Mouse (Mus musculus): Measurements from ENCODE around the gene Camk1d. TPM values are rescaled to one million over a fixed set of nuclear protein-coding genes. Genes with fewer than 3 reads are reported as not detected.
"Not testable (repeated sequence)": the region's sequence is repeated elsewhere in the genome, so short reads cannot be mapped to it uniquely, and the experiment has no call there.

The Camk1d gene
- total RNA-seq, 1 experiment, result 12.5 TPM

DNA sequence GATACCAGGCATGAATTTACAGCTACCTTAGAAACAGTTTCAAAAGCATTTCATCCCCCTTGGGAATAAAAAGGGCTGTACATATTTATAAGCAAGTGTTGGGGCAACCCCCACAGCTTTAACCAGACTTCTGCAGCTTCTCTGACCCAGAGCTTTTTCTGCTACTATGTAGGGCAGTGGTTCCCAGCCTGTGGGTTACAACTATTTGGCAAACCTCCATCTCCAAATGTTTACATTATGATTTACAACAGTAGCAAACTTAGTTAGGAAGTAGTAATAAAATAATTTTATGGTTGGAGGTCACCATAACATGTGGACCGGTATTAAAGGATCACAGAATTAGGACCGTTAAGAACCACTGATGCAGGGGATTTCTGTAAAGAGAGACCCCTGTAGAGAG, 446.3 kb downstream of the Camk1d start:
- in situ Hi-C loops (cut with MboI; ENCODE audit: low sequenced_read_pairs in 2 of 2, unreplicated experiment in 2 of 2), result no loop called here
- Histone ChIP-seq H3K4me3 (ENCODE audit: insufficient read depth in 1 of 2, low read depth in 1 of 2, low read length in 2 of 2, poor library complexity in 1 of 2, severe bottlenecking in 1 of 2) (no peak overlapping the region), H3K9me3 (ENCODE audit: control insufficient read depth, insufficient read depth, low read depth, low read length) (no peaks in the 10 kb centered on the region), H3K36me3 (ENCODE audit: control insufficient read depth, insufficient read depth, low read length, poor library complexity, severe bottlenecking) (no peaks in the 10 kb centered on the region), H3K9ac (ENCODE audit: insufficient read depth, low read depth, low read length, poor library complexity, severe bottlenecking) (no peak overlapping the region), H3K27ac (ENCODE audit: insufficient read depth, low read depth, low read length, poor library complexity, severe bottlenecking) (no peak overlapping the region), H3K4me1 (ENCODE audit: control insufficient read depth in 2 of 2, insufficient read depth in 2 of 2, low read length in 2 of 2, poor library complexity in 1 of 2) (no peaks in the 10 kb centered on the region)
- no peak for TF ChIP-seq CHD2 (IDR thresholded peaks at IDR 0.05; ENCODE audit: low read depth, low read length)
- TF ChIP-seq HCFC1 (IDR thresholded peaks at IDR 0.05; ENCODE audit: borderline replicate concordance, insufficient read depth, low read length), result no peak
- TF ChIP-seq MAFK (IDR thresholded peaks at IDR 0.05; ENCODE audit: insufficient read depth, low read depth, low read length), result no peak
- no peak for TF ChIP-seq ZC3H11A (IDR thresholded peaks at IDR 0.05; ENCODE audit: borderline replicate concordance, low read depth, low read length)
- DNase-seq (ENCODE audit: low read depth, low spot score), result no peak

DNA sequence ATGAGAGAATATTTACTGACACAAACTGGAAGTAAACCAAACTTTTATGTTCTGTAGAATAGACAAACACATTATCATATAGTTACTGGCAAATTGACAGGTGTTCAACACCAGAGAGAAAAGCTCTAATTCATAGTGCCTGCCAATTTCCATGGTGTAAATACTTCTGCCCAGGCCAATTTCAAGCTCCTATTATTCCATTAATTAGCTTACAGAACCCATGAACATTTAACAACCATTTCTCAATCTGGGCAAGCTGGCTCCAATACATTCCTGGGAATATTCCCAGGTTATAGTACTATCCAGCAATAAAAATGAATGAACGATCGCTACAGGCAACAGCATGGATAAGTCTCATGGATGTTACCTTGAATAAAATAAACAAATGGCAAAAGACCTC, 452.0 kb downstream of the Camk1d start:
- no peak overlapping the region for H3K9ac ChIP-seq (ENCODE audit: insufficient read depth, low read depth, low read length, poor library complexity, severe bottlenecking)
- DNase-seq (ENCODE audit: low read depth, low spot score), result no peak
- TF ChIP-seq ZC3H11A (IDR thresholded peaks at IDR 0.05; ENCODE audit: borderline replicate concordance, low read depth, low read length), result no peak
- TF ChIP-seq MAFK (IDR thresholded peaks at IDR 0.05; ENCODE audit: insufficient read depth, low read depth, low read length), result no peak
- no peak for TF ChIP-seq HCFC1 (IDR thresholded peaks at IDR 0.05; ENCODE audit: borderline replicate concordance, insufficient read depth, low read length)
- TF ChIP-seq CHD2 (IDR thresholded peaks at IDR 0.05; ENCODE audit: low read depth, low read length), result no peak
- TF ChIP-seq ZNF384 (IDR thresholded peaks at IDR 0.05; ENCODE audit: low read depth, low read length), result no peak
- no peaks in the 10 kb centered on the region for H3K9me3 ChIP-seq (ENCODE audit: control insufficient read depth, insufficient read depth, low read depth, low read length)
- H3K27ac ChIP-seq (ENCODE audit: insufficient read depth, low read depth, low read length, poor library complexity, severe bottlenecking), result no peak overlapping the region
- H3K36me3 ChIP-seq (ENCODE audit: control insufficient read depth, insufficient read depth, low read length, poor library complexity, severe bottlenecking), result no peaks in the 10 kb centered on the region
- in situ Hi-C loops (cut with MboI; ENCODE audit: low sequenced_read_pairs in 2 of 2, unreplicated experiment in 2 of 2), result no loop called here
- H3K4me3 ChIP-seq (ENCODE audit: insufficient read depth in 1 of 2, low read depth in 1 of 2, low read length in 2 of 2, poor library complexity in 1 of 2, severe bottlenecking in 1 of 2), result no peak overlapping the region
- no peaks in the 10 kb centered on the region for H3K4me1 ChIP-seq (ENCODE audit: control insufficient read depth in 2 of 2, insufficient read depth in 2 of 2, low read length in 2 of 2, poor library complexity in 1 of 2)

DNA sequence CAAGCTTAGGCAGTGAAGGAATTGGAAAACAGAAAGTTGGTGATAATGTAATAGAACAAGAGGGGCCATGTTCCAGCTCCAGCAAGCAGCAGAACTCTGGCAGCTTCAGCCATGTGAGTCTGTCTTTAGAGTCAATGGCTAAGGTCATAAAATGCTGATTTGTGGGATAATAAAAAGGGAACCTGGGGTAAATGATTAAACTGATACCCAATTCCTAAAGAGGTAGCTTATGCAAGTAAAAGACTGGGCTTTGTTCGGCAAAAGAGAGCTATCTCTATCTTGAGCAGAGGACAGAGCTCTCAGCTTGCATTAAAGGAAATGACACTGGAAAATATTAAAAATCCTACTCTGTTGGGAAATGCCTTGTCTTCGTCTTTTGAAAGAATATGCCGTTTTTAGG, 456.1 kb downstream of the Camk1d start:
- Histone ChIP-seq H3K27ac (ENCODE audit: insufficient read depth, low read depth, low read length, poor library complexity, severe bottlenecking) (no peak overlapping the region), H3K4me3 (ENCODE audit: insufficient read depth in 1 of 2, low read depth in 1 of 2, low read length in 2 of 2, poor library complexity in 1 of 2, severe bottlenecking in 1 of 2) (no peak overlapping the region), H3K4me1 (ENCODE audit: control insufficient read depth in 2 of 2, insufficient read depth in 2 of 2, low read length in 2 of 2, poor library complexity in 1 of 2) (no peaks in the 10 kb centered on the region), H3K36me3 (ENCODE audit: control insufficient read depth, insufficient read depth, low read length, poor library complexity, severe bottlenecking) (no peaks in the 10 kb centered on the region), H3K9me3 (ENCODE audit: control insufficient read depth, insufficient read depth, low read depth, low read length) (no peaks in the 10 kb centered on the region), H3K9ac (ENCODE audit: insufficient read depth, low read depth, low read length, poor library complexity, severe bottlenecking) (no peak overlapping the region)
- no peak for DNase-seq (ENCODE audit: low read depth, low spot score)
- in situ Hi-C loops (cut with MboI; ENCODE audit: low sequenced_read_pairs in 2 of 2, unreplicated experiment in 2 of 2), result no loop called here
- TF ChIP-seq CHD2 (IDR thresholded peaks at IDR 0.05; ENCODE audit: low read depth, low read length) (no peak), ZNF384 (IDR thresholded peaks at IDR 0.05; ENCODE audit: low read depth, low read length) (no peak), MAFK (IDR thresholded peaks at IDR 0.05; ENCODE audit: insufficient read depth, low read depth, low read length) (no peak), ZC3H11A (IDR thresholded peaks at IDR 0.05; ENCODE audit: borderline replicate concordance, low read depth, low read length) (no peak), HCFC1 (IDR thresholded peaks at IDR 0.05; ENCODE audit: borderline replicate concordance, insufficient read depth, low read length) (no peak)

GRCm38 (mm10) chr2:5249969-5250368, 464.3 kb downstream of the Camk1d start:
- no peaks in the 10 kb centered on the region; the same call in 1 of the 2 replicates for H3K36me3 ChIP-seq (ENCODE audit: control insufficient read depth, insufficient read depth, low read length, poor library complexity, severe bottlenecking)
- DNase-seq (ENCODE audit: low read depth, low spot score), result no peak
- no peak overlapping the region for H3K9ac ChIP-seq (ENCODE audit: insufficient read depth, low read depth, low read length, poor library complexity, severe bottlenecking)
- in situ Hi-C loops (cut with MboI; ENCODE audit: low sequenced_read_pairs in 2 of 2, unreplicated experiment in 2 of 2), result no loop called here
- TF ChIP-seq ZNF384 (IDR thresholded peaks at IDR 0.05; ENCODE audit: low read depth, low read length), result no peak
- TF ChIP-seq MAFK (IDR thresholded peaks at IDR 0.05; ENCODE audit: insufficient read depth, low read depth, low read length), result no peak
- TF ChIP-seq HCFC1 (IDR thresholded peaks at IDR 0.05; ENCODE audit: borderline replicate concordance, insufficient read depth, low read length), result no peak
- TF ChIP-seq ZC3H11A (IDR thresholded peaks at IDR 0.05; ENCODE audit: borderline replicate concordance, low read depth, low read length), result no peak
- TF ChIP-seq CHD2 (IDR thresholded peaks at IDR 0.05; ENCODE audit: low read depth, low read length), result no peak
- H3K4me1 ChIP-seq (ENCODE audit: control insufficient read depth in 2 of 2, insufficient read depth in 2 of 2, low read length in 2 of 2, poor library complexity in 1 of 2), result peaks cover 3% of the 10 kb centered on the region in 2 experiments; a peak in 2 of 4 replicates
- H3K9me3 ChIP-seq (ENCODE audit: control insufficient read depth, insufficient read depth, low read depth, low read length), result no peaks in the 10 kb centered on the region
- no peak overlapping the region for H3K27ac ChIP-seq (ENCODE audit: insufficient read depth, low read depth, low read length, poor library complexity, severe bottlenecking)
- H3K4me3 ChIP-seq (ENCODE audit: insufficient read depth in 1 of 2, low read depth in 1 of 2, low read length in 2 of 2, poor library complexity in 1 of 2, severe bottlenecking in 1 of 2), result no peak overlapping the region

- H3K9me3 ChIP-seq (ENCODE audit: control insufficient read depth, insufficient read depth, low read depth, low read length); H3K4me3 ChIP-seq (ENCODE audit: insufficient read depth in 1 of 2, low read depth in 1 of 2, low read length in 2 of 2, poor library complexity in 1 of 2, severe bottlenecking in 1 of 2); H3K36me3 ChIP-seq (ENCODE audit: control insufficient read depth, insufficient read depth, low read length, poor library complexity, severe bottlenecking); in situ Hi-C loops (cut with MboI; ENCODE audit: low sequenced_read_pairs in 2 of 2, unreplicated experiment in 2 of 2); H3K4me1 ChIP-seq (ENCODE audit: control insufficient read depth in 2 of 2, insufficient read depth in 2 of 2, low read length in 2 of 2, poor library complexity in 1 of 2); H3K27ac ChIP-seq (ENCODE audit: insufficient read depth, low read depth, low read length, poor library complexity, severe bottlenecking); H3K9ac ChIP-seq (ENCODE audit: insufficient read depth, low read depth, low read length, poor library complexity, severe bottlenecking): not testable (repeated sequence)
- peak; percentile 22 for DNase-seq (ENCODE audit: low read depth, low spot score)
Observed at GRCm38 (mm10) chr2:5249199-5249598, 465.1 kb downstream of the Camk1d start.

Other genes with a start within 250 kb of the Camk1d start
- gene Nudt5, start 130.5 kb upstream of the Camk1d start, total RNA-seq (2012; rRNA removed), result 54.4 and 67.8 TPM in 2 replicates
- 121 and 147 TPM in 2 replicates for gene Cdc123, start 130.6 kb upstream of the Camk1d start, total RNA-seq (2012; rRNA removed)
- 1.7 and 3.0 TPM in 2 replicates for gene Gm13199, start 148.4 kb upstream of the Camk1d start, total RNA-seq (2012; rRNA removed)
- 56.1 and 71.1 TPM in 2 replicates for gene Sec61a2, start 180.9 kb upstream of the Camk1d start, total RNA-seq (2012; rRNA removed)
- 12.0 and 28.1 TPM in 2 replicates for gene Dhtkd1, start 228.3 kb upstream of the Camk1d start, total RNA-seq (2012; rRNA removed)
- gene Upf2, start 237.0 kb upstream of the Camk1d start, total RNA-seq (2012; rRNA removed), result 14.6 and 18.6 TPM in 2 replicates